Mouse (Mus musculus): ENCODE measurements around the gene Zfp511.

The Zfp511 gene

DNA sequence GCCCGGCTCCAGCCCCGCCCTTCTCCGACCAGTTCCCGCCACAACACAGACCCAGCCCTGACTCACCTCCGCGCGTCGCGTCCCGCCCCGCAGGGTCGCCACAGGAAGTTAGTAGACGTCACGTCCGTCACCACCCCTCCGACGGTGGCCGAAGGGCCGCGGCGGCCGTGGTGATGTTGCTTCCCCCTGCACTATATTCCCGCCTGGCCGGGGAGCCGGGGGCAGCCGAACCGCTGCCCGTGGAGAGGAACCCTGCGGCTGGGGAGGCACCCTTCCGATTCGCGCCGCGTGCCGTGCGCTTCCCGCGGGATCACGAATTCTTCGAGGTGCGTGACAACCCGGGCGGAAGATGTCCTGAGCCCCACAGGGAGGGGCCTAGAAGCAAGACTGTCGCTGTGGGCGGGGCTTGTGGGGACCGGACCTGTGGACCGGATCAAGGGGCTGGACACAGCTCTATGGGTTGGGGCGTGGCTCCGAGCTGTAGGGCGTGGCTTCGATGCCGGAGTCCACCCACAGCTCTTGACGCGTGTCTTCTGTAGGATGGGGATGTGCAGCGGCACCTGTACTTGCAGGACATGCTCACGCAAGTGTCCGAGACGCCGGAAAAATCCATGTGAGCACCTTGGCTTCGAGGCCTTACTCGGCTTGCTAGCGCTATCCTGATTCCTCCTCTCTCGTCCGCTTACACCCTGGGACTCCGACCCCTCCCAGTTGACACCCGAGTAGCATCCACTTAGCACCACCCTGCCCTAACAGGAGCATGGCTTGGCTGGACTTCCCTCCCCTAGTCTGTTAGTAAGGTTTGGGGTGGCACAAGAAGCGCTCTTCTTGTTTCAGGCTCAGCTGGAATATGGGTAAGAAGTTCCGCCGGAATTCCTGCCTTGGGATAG is at the start of gene Zfp511, which contains the start of gene Tubgcp2:
TSS of gene Zfp511 (plus strand) at position 111 of the 890 bp plus-strand sequence.
TSS of gene Tubgcp2 (minus strand) at position 389 of the 890 bp plus-strand sequence.
- WGBS = 1% methylated on average over 69 of the region's 69 CpGs

- 79% methylated on average over 9 of the region's 9 CpGs for WGBS
Measured at GRCm38 (mm10) chr7:139988272-139988671, 47.9 kb upstream of the Zfp511 start.

- 79% methylated on average over 8 of the region's 8 CpGs for WGBS
Measured at GRCm38 (mm10) chr7:139990864-139991394, 45.3 kb upstream of the Zfp511 start.

- WGBS = 44% methylated on average over 7 of the region's 7 CpGs
Measured at GRCm38 (mm10) chr7:139992406-139992805, 43.8 kb upstream of the Zfp511 start, which contains the start of gene Adam8. TSS of gene Adam8 (minus strand) at chr7:139992562.

DNA sequence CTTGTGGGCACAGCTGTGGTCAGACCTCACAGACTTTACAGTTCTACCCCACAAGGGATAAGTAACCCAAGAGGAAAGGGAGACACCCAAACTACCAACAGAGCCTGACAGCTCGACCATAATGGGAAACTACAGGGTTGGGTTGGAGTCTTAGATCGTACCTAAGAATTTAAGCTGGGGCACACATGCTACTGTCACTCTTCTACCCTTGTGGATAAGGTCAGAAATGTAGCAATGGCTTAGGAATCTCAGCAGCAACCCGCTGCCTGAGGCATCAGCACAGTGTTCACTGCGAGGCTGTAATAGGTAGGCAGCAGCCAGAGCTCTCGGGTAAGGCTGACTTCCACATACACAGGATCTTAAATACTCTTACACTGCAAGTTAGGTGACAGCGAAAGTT is 42.7 kb upstream of the Zfp511 start:
- WGBS = 92% methylated on average over 6 of the region's 6 CpGs

DNA sequence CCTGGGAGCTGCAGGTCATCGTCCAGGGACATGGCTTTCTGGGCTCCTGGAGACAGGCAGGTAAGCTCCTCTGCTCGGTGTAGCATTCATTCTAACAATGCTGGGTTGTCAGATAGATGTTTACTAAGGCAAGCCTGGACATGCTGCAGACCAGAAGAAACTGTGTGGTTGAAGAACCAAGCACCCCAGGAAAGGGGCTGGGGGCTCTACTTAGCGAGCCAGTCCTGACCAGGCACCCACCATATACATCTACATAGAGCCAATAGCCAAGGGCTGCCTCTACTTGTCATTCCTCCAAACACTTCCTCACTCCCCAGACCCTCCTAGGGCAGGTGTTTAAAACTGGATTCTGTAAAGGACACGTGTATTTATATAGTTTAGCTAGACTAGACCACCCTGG is 42.0 kb upstream of the Zfp511 start:
- 84% methylated on average over 4 of the region's 4 CpGs for WGBS

GRCm38 (mm10) chr7:139994676-139995075 is 41.5 kb upstream of the Zfp511 start:
- WGBS = 34% methylated on average over 3 of the region's 3 CpGs

GRCm38 (mm10) chr7:139998691-139999350 is 37.4 kb upstream of the Zfp511 start:
- 63% methylated on average over 13 of the region's 13 CpGs for WGBS

DNA sequence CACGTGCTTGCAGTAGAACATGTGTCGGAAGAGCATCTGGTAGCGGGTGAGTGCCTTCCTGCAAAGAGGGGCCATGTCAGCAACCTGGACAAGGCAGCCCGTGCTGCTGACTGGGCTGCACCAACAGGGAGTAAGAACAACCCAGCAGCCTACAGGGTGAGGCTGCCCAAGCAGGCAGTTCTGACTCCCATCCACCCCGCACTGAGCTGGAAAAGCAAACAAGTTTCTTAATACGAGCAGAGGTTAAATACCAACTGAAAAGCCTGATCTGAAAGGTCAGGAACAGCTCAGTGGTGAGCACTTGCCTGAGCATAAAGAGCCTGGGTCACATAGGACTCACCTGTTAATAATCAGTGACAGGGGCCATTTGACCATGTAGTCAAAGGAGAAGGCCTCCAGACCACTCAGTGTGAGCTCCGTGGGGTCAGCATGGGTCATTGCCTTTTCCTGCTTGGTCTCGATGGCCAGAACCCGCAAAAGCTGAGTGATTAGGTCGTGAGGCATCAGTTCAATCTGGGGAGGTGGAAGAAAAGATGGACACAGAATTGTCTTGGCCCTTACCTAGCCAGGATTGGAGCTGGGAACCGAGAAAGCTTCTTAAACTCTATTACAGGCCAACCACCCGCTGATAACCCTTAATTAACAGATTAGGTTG is 35.0 kb upstream of the Zfp511 start:
- 73% methylated on average over 12 of the region's 12 CpGs for WGBS

DNA sequence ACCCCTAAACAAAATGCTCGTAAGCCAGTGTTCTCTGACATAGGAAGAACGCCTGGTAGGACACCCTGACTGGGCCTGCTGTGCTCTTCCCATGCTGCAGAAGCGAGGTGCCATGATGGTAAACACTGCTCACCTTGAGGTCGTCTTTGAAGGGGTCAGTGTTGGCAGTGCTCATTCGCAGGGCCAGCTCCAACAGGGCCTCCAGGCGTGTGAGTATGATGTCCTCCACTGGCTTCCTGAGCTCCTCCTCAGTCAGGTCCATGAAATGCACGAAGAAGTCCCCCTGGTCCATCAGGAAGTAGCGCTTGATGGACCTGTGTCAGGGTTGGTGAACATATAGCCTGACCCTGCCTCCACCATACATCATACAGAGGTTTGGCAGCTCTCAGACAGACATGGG is 31.5 kb upstream of the Zfp511 start:
- WGBS = 95% methylated on average over 8 of the region's 8 CpGs

DNA sequence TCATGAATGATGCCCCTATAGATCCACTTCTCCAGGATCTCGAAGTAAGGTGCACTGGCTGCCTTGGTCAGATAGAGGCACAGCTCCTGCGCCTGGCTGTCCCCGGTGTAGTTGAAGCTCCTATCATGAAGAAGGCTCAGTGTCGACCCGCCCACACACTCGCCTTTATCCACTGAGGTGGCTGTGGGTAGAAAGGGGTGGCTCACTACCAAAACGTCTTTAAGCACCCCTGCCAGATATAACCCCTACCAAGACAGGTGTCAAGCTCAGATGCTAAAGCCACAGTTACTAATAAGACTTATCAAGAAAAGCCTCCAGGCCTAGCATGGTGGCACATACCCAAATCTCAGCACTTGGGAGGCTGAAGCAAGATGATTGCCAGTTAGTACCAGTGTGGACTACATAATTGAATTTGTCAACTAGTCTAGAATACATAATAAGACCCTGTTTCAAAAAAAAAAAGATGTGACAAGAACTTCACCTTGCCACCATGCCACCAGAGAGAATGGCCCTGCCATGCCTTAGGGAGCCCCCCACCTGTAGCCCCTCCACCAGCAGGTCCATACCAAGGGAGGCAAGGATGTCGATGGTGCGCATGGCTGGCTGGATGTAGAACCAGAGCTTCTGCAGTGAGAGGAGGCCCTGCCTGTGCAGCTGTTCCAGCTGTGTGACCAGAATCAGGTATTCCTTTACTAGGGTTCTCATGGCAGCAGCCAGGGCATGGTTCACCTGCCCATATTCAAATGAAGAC is 29.2 kb upstream of the Zfp511 start:
- 90% methylated on average over 9 of the region's 9 CpGs for WGBS

DNA sequence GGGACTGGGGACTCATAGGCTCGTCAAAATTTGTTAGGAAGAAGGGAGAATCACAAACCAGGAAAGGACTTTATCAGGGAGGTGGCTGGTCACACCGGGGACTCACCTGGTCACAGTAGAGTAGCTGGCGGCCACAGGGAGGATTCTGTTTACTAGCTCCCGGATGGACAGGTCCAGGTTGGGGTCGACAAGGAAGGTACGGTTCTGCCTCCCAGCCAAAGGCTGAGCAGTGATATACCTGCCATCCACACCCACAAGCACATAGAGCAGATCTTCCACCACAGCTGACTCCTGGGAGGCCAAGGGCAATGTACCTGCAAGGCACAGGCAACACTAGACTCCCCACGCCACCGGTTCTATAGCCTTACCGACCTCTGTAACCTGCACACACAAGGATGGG is 28.4 kb upstream of the Zfp511 start:
- 94% methylated on average over 9 of the region's 9 CpGs for WGBS

DNA sequence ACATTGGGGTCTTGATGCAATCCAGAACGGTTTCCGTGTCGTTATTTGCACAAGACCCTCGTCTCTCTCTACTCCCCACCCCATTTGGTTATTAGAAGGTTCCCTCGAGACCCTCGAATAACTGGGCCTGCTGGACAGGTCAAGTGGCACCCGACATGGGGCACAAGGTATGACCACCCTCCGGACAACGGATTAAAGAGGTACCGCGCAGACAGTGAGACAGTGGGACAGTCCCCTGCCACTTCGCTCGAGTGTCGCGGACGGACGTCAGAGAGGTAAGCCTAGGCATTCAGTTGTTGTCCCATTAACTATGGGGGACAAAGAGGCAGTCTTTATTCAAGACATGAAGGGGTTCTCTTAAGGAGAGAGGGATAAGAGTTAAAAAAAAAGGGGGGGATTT is 24.9 kb upstream of the Zfp511 start:
- WGBS = 97% methylated on average over 17 of the region's 17 CpGs

- WGBS = 92% methylated on average over 12 of the region's 12 CpGs
Measured at GRCm38 (mm10) chr7:140031771-140032170, 4.4 kb upstream of the Zfp511 start.

DNA sequence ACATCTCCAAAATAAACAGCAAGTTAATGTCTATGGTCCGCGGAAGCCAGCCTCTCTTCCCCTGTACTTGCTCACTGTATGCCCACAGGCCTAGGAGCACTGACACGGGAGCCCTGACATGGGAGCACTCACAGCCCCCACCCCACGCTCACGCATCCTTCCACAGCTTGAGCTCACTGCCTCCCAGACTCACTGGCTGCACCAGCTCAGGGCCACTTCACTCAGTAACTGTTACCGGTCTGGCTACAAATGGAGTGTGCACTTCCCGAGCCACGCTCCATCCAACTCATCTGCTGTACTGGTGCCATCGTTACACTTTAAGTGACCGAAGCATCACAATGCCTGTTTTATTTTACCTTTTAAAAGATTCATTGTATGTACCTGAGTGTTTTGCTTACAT is 3.8 kb upstream of the Zfp511 start:
- 96% methylated on average over 10 of the region's 10 CpGs for WGBS

DNA sequence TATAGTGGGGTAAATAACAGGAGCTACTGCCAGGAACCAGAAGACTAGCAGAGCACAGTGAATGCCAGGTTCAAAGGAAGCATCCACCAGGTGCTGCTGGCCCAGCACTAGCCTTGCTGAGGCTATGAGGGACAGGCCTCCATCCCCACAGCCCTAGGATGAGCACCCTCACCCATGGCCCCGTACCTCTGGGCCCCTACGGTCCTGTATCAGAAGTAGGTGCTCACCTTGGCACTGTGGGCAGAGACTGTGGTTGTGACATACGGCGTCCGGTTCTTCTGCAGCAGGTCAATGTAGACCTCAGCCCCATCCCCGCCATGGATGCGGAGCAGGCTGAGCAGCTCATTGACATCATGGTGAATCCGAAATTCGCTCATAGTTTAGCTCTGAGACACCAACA is 2.8 kb upstream of the Zfp511 start:
- 98% methylated on average over 9 of the region's 9 CpGs for WGBS

GRCm38 (mm10) chr7:140035456-140035855 is 735 bp upstream of the Zfp511 start:
- 15% methylated on average over 7 of the region's 7 CpGs for WGBS

DNA sequence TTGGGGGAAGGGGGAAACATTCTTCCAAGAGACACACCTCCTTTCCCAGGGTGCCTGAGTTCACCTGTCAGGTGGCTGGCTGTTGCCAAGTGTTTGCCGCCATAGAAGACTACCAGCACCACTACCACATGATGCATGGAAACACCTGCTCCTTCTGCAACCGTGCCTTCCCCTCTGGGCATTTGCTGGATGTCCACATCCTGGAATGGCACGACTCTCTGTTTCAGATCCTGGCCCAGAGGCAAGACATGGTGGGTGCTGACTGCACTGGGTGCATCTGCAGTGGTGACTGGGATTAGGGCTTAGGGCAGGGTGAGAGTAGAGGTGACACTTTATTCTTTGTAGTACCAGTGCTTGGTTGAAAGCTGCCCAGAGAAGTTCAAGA is 972 bp downstream of the Zfp511 start:
- 41% methylated on average over 3 of the region's 3 CpGs for WGBS

DNA sequence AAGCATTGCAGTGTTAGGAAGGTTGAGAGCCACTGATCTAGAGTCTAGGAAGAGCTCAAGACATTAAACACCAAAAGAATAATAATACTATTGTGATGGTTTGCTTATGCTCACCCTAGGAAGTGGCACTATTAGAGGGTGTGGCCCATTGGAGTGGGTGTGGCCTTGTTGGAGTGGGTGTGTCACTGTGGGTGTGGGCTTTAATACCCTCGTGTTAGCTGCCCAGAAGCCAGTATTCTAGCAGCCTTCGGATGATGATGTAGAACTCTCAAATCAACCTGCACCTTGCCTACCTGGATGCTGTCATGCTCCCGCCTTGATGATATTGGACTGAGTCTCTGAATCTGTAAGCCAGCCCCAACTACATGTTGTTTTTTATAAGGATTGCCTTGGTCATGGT is 6.5 kb downstream of the Zfp511 start:
- 68% methylated on average over 3 of the region's 3 CpGs for WGBS

GRCm38 (mm10) chr7:140045546-140045945 is 9.4 kb downstream of the Zfp511 start:
- WGBS = 89% methylated on average over 4 of the region's 4 CpGs

GRCm38 (mm10) chr7:140047811-140048311 is 11.7 kb downstream of the Zfp511 start:
- 1% methylated on average over 33 of the region's 33 CpGs for WGBS

Data from cerebral cortex, adult 2 months (tissue).